Mouse (Mus musculus) left cerebral cortex, adult 8-10 months (tissue): ENCODE measurements around the gene Tpi1. TPM values are rescaled to one million over a fixed set of nuclear protein-coding genes. Genes with fewer than 3 reads are reported as not detected.
A peak's percentile ranks its signal among the peaks of the same experiment; 100 is the strongest.

ENCODE experiments used
- DNase-seq, 2 experiments: peaks; one replicate each; pipeline ENCODE4 v3.0.0; 2022; ENCODE audit warnings: low spot score in 2 of 2
- total RNA-seq, 4 experiments: library from RNA; stranded (reverse); gene quantifications; 2 replicates each; pipeline ENCODE4 v1.2.4; 2022

Gene Tpi1
- total RNA-seq, 4 experiments from 2014 or later, result 794 to 847 (median 813) TPM

DNA sequence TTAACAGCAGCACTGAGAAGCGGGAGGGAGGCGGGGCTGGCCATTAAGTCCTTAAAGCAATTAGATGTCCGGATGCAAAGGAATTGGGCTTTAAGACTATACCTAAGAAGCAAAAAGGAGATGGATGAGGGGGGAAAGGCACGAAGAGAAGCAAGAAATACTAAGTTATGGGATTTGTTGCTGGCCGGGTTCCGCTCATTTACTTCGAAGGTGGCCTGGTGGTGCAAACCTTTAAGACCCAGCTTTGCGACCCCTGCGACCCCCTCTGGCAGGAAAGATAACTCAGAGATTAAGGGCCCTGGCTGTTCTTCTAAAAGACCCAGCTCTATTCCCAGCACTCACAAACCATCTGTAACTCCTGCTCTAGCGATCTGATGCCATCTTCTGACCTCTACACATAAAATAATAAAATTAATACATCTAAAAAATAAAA is 34.1 kb downstream of the Tpi1 start:
- DNase-seq, result no peak

- no peak for DNase-seq
These were observed 34.7 kb downstream of the Tpi1 start, which contains the start of gene Lrrc23 for GRCm38 (mm10) chr6:124779222-124779983. Gene Lrrc23 (minus strand): TSS chr6:124779727.

- no peak for DNase-seq
These were observed 43.6 kb downstream of the Tpi1 start for GRCm38 (mm10) chr6:124770511-124770910.

DNA sequence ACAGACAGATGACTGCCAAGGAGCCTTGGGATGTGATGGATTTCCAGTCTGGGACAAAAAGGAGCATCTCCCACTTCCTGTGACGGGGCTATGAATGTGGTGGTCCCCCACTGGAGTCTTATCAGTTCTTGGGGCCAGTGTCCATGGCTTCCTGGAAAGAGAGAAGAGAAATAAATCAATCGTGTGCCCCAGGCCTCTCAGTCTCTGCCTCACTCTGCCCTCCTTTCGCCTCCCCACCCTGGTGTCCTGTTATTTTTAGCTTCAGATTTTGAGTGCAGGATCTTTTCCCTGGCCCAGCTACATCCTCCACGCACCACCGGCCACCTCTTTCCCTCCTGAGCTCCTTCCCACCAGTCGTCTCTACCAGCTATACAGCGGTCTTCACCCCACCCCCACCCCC is 44.1 kb downstream of the Tpi1 start:
- DNase-seq, result no peak

DNA sequence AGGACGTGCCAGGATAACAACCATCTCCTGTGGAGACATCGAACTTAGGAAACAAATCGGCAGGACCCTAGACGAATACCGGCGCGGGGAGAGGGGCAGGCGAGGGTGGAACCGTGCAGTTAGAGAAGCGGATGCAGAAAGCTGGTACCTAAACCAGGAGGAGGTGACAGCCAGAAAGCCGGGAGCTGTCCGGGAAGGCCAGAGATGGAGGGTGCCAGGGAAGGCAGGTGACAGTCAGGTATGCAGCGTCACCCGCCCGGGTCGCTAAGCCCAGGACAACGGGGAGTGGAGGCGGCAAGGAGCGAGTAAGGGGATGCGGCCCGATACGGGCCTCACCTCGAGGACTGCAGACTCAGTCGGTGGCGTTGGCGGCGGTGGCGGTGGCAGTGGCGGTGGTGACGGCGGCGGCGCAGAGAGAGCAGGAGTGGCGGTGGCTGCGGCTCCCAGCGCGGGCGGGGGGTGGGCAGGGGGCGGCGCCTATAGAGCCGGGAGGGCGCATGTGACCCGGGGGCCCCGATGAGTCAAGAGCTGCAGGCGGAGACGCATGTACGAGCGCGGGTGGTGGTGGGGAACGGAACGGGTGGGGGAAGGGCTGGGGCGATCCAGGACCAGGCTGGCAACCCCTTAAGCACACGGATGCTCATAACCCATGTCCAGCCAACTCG is 44.9 kb downstream of the Tpi1 start, which contains the start of gene Eno2:
TSS of gene Eno2 (minus strand) at position 573 of the 665 bp plus-strand sequence.
- DNase-seq, result peak; percentile 63 to 76

GRCm38 (mm10) chr6:124768704-124769044 is 45.4 kb downstream of the Tpi1 start:
- no peak for DNase-seq

GRCm38 (mm10) chr6:124767920-124768703 is 46.0 kb downstream of the Tpi1 start:
- peak in 1 of 2 experiments; percentile 66 for DNase-seq

GRCm38 (mm10) chr6:124767536-124767919 is 46.6 kb downstream of the Tpi1 start:
- DNase-seq, result no peak

DNA sequence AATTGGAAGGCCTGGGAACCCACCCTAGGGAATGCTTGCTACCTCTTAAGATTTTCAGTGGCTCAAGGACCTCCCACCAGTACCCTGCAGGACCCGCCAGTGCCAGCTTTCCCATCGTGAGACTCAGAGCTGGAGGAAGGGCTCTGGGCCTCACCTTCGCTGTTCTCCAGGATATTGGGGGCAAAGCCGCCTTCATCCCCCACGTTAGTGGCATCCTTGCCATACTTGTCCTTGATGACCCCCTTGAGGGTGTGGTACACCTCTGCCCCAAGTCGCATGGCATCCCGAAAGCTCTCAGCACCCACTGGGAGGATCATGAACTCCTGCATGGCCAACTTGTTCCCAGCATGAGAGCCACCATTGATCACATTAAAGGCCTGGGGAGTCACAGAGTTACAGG is 48.1 kb downstream of the Tpi1 start:
- no peak for DNase-seq

Other genes starting within 250 kb of the Tpi1 start
- not detected for gene C1rb, start 244.0 kb downstream of the Tpi1 start, total RNA-seq
- under 1 TPM in 3 of 4 experiments, not detected in 1; 0.22 to 0.23 (median 0.23) TPM for gene C1s2, start 178.2 kb downstream of the Tpi1 start, total RNA-seq
- 10 to 100 TPM; 22.6 to 34.6 (median 26.1) TPM for gene Lpcat3, start 151.3 kb downstream of the Tpi1 start, total RNA-seq
- 10 to 100 TPM; 41.0 to 48.1 (median 43.4) TPM for gene Emg1, start 102.1 kb downstream of the Tpi1 start, total RNA-seq
- gene Phb2, start 102.0 kb downstream of the Tpi1 start, total RNA-seq, result 100 to 1,000 TPM; 111 to 126 (median 116) TPM
- 10 to 100 TPM in 2 of 4 experiments, 1 to 10 TPM in 2; 2.3 to 15.0 (median 7.9) TPM for gene Ptpn6, start 75.6 kb downstream of the Tpi1 start, total RNA-seq
- 100 to 1,000 TPM; 301 to 323 (median 310) TPM for gene Grcc10, start 72.9 kb downstream of the Tpi1 start, total RNA-seq
- gene Gm45234, start 58.3 kb downstream of the Tpi1 start, total RNA-seq, result not detected
- gene Atn1, start 57.8 kb downstream of the Tpi1 start, total RNA-seq, result 100 to 1,000 TPM; 146 to 166 (median 159) TPM
- 1,000 to 10,000 TPM; 1,117 to 1,267 (median 1,165) TPM for gene Eno2, start 44.6 kb downstream of the Tpi1 start, total RNA-seq
- 1 to 10 TPM; 2.3 to 3.4 (median 2.7) TPM for gene Lrrc23, start 34.6 kb downstream of the Tpi1 start, total RNA-seq
- 1 to 10 TPM; 4.0 to 5.8 (median 5.0) TPM for gene Spsb2, start 5.6 kb downstream of the Tpi1 start, total RNA-seq
- gene Usp5, start 15.2 kb upstream of the Tpi1 start, total RNA-seq, result 100 to 1,000 TPM; 200 to 215 (median 204) TPM
- gene Cdca3, start 15.3 kb upstream of the Tpi1 start, total RNA-seq, result 1 to 10 TPM in 1 of 4 experiments, under 1 TPM in 3; 0.49 to 1.0 (median 0.80) TPM
- under 1 TPM in 3 of 4 experiments, not detected in 1; 0.20 to 0.87 (median 0.53) TPM for gene Gnb3, start 26.0 kb upstream of the Tpi1 start, total RNA-seq
- 10 to 100 TPM; 18.5 to 25.6 (median 20.6) TPM for gene P3h3, start 43.5 kb upstream of the Tpi1 start, total RNA-seq
- 100 to 1,000 TPM; 202 to 224 (median 204) TPM for gene Gpr162, start 49.7 kb upstream of the Tpi1 start, total RNA-seq
- gene Cd4, start 73.9 kb upstream of the Tpi1 start, total RNA-seq, result 10 to 100 TPM; 13.4 to 17.2 (median 15.9) TPM
- gene Lag3, start 97.4 kb upstream of the Tpi1 start, total RNA-seq, result 10 to 100 TPM in 2 of 4 experiments, 1 to 10 TPM in 2; 2.4 to 12.6 (median 6.8) TPM
- gene Ptms, start 105.8 kb upstream of the Tpi1 start, total RNA-seq, result 100 to 1,000 TPM; 915 to 964 (median 945) TPM
- 100 to 1,000 TPM; 578 to 635 (median 620) TPM for gene Mlf2, start 117.1 kb upstream of the Tpi1 start, total RNA-seq
- 100 to 1,000 TPM; 154 to 177 (median 165) TPM for gene Cops7a, start 151.2 kb upstream of the Tpi1 start, total RNA-seq
- gene Pianp, start 182.4 kb upstream of the Tpi1 start, total RNA-seq, result 100 to 1,000 TPM; 146 to 232 (median 185) TPM
- 10 to 100 TPM; 36.8 to 48.5 (median 40.5) TPM for gene Zfp384, start 194.8 kb upstream of the Tpi1 start, total RNA-seq
- gene Ing4, start 225.5 kb upstream of the Tpi1 start, total RNA-seq, result 10 to 100 TPM; 52.5 to 59.2 (median 54.2) TPM
- gene Acrbp, start 235.4 kb upstream of the Tpi1 start, total RNA-seq, result 10 to 100 TPM in 2 of 4 experiments, 1 to 10 TPM in 2; 8.6 to 12.1 (median 10.1) TPM